Mouse (Mus musculus): Measurements from ENCODE around the gene Rasd1.
A peak's percentile ranks its signal among the peaks of the same experiment; 100 is the strongest.

Rasd1 gene

DNA sequence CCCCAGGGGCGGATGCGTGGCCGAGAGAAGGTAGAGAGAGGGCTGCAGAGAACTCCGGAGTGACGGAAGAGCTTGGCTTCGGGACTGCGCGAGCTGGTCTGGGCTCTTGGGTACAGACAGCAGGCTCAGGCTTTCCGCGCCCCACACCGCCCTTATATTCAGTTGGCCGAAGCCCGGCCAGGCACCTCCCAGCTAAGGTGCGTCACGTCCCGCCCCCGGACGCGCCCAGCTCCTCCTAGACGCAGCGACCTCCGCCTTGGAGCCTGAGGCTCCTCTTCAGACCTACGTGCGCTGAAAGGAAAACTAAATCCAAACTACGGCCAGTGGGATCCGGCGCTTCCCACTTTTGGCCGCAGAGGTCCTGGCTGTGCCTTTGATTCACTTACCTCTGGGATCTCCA, at the start of gene Rasd1:
TSS of gene Rasd1 (minus strand) at position 127 of the 400 bp plus-strand sequence.
- DNase-seq (ENCODE audit: low spot score in 2 of 2): peak in 1 of 2 experiments; percentile 59

DNA sequence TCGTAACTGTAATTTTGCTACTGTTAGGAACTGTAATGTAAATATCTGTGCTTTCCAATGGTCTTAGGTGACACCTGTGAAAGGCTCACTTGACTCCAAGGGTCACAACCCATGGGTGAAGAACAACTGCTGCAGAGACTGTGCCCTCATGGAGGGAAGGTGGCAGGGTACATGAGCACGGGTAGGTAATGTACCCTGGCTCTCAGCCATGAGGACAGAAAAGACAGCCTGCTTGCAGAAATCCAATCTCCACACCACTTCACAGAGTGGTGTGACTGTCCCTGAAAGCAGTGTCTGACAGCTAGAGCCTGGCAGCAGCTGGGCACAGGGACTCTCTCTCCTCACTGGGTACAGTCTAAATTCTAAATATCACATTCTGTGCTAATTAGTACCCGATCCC, 46.8 kb upstream of the Rasd1 start:
- no peak for DNase-seq (ENCODE audit: low spot score in 2 of 2)

GRCm38 (mm10) chr11:60009451-60009850, 44.7 kb upstream of the Rasd1 start:
- DNase-seq (ENCODE audit: low spot score in 2 of 2): no peak

GRCm38 (mm10) chr11:60005866-60006265, 41.1 kb upstream of the Rasd1 start:
- no peak for DNase-seq (ENCODE audit: low spot score in 2 of 2)

DNA sequence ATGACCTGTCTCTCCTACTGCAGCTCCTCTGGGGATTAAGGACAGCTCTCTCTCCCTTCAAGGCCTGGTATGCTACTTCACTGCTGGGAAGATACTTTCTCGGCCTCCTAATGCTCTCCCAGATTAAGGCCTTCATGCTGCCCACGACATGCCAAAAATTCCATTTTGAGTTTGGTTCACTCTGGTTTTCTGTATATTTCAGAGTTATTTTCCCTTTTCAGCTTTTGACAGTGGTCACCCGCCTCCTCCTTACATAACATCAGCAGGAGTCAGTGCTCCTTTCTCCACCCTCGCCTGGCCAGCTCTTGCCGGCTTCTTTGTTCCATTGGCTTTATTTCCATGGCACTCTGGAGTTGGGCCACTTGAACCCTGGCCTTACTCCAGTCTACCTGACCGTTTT, 40.0 kb upstream of the Rasd1 start:
- DNase-seq (ENCODE audit: low spot score in 2 of 2): peak in 1 of 2 experiments; percentile 36

DNA sequence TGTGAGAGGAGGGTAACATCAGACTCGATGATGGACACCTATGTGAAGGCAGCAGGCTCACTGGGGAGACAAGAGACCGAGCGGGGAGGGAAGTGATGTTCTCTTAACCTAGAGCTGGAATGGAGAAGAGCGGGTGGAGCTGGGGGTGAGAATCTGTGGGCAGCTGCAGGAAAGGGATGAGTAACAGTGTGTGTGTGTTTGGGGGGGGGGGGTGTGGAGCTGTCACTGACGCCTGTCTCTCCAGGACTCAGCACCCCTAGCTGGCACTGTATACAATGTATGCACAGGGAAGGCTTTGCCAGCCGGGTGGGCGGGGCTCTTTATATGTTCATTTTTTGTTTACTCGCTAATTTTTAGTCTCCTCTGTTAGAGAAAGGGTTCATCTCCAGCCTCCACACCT, 39.1 kb upstream of the Rasd1 start:
- peak in 1 of 2 experiments; percentile 49 for DNase-seq (ENCODE audit: low spot score in 2 of 2)

DNA sequence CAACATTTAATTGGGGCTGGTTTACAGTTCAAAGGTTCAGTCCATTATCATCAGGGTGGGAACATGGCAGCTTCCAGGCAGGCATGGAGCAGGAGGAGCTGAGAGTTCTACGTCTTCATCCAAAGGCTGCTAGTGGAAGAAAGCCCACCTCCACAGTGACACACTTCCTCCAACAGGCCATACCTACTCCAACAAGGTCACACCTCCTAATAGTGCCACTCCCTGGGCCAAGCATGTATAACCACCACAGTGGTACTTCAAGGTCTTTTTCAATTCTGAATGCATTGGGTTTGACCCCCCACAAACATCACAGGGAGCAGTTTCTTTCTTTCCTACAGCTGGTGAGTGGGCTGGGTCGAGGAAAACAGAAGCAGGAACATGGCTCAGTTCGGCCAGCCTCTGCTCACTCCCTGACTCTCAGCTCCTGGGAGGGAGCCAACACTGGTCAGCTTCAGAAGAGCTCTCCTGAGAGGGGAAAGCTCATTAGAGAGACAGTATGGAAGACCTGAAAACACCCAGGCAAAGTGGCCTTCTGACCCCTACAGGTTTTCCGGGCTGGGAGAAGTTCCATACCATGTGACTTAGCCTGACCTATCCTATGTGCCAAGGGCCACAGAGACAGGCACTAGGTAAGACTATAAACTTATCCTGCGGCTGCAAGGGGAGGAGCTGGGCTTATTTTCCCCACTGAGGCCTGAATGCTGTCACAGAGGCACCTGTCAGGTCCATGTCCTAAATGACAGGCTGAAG, 36.7 kb upstream of the Rasd1 start:
- DNase-seq (ENCODE audit: low spot score in 2 of 2): no peak

DNA sequence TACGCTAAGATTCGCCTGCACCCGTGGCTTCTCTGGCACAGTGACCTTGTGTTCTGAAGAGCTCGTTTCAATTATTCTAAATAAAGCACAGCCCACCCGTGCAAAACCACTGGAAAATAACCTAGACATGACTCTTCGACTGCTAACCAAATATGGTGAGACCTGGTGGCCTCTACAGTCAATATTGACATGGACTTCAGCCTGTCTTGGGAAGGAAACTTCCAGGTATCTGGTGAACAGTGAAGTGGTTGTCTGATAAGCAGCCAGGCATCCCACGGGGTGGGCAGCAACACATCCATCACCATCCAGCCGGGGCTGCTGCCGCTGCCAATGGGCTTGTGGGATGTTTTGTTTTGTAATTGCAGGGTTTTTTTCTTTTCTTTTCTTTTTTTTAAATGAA, 29.6 kb upstream of the Rasd1 start:
- no peak for DNase-seq (ENCODE audit: low spot score in 2 of 2)

DNA sequence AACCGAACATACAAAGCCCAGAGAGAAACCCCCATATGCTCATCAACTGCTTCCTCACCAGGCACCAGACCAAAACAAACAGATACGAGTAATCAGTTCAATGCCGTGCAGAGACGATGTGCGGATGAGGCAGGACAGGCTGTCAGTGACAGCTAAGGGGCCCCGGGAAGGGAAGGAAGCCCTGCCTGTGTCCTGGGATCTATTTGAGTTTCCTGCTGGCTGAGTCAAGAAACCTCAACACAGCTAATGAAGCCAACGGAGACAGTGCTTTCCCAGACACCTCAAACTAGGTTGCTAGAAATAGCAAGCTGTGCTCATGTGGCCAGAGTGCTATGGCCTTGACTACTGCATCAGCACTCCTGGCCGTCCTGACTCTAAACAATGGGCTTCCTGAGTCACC, 26.6 kb upstream of the Rasd1 start:
- DNase-seq (ENCODE audit: low spot score in 2 of 2): no peak

DNA sequence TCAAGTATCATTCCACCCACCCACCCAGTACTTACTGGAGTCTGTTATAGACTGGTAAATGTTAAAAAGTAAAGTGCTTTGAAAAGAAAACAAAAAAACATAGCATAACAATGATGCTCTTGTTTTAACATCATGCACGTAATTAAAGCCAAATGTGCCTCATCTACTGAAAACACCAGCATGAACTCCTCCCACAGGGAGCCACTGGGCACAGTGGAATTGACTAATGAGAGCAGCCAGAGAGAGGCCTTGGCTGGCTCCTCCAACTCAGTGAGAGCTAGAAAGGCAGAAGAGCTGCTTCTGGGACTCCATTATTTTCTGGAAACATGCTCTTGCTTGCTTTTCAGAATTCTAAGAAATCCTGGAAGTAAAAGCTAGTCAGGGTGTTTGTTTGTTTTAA, 24.7 kb upstream of the Rasd1 start:
- no peak for DNase-seq (ENCODE audit: low spot score in 2 of 2)

- no peak for DNase-seq (ENCODE audit: low spot score in 2 of 2)
Observed at GRCm38 (mm10) chr11:59977831-59978230, 13.1 kb upstream of the Rasd1 start.

- DNase-seq (ENCODE audit: low spot score in 2 of 2): no peak
Observed at GRCm38 (mm10) chr11:59975241-59975640, 10.5 kb upstream of the Rasd1 start.

- no peak for DNase-seq (ENCODE audit: low spot score in 2 of 2)
Observed at GRCm38 (mm10) chr11:59973389-59973788, 8.6 kb upstream of the Rasd1 start.

DNA sequence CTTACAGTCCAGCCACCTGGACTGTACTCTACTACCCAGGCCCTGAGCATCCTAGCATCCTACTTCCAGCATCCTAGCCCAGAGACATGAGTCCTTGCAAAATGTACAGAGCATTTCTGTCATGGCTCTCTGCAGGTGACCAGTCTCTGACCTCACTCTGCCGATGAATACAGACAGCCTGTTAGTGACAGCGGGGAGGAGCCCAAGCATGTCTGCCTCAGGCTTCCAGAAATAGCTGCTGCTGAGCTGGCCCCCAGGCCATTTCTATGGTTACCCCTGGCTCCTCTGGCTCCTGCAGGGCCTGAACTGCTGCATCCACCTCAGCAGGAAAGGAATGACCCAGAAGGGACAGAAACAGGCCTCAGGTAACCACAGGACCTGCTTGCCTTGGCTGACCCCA, 6.9 kb upstream of the Rasd1 start:
- no peak for DNase-seq (ENCODE audit: low spot score in 2 of 2)

- DNase-seq (ENCODE audit: low spot score in 2 of 2): no peak
Observed at GRCm38 (mm10) chr11:59970780-59971179, 6.0 kb upstream of the Rasd1 start.

DNA sequence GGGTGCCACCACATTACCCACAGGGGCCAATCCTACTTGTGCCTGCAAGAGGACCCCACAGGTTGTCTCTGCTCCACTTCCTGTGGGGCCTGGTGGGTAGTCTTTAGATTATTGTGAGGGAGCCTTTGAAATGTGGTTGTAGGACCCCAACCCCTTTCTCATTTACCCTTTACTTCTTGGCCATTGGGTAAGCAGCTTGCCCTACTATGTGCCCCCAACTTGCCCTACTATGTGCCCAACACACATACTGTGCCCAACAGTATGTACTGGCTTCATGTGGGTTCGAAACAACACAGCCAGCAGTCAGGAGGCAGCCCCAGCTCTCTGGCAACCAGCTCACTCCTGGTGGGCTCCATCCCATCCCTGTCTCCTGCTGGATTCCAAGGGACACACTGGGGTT, 3.0 kb upstream of the Rasd1 start:
- DNase-seq (ENCODE audit: low spot score in 2 of 2): no peak

GRCm38 (mm10) chr11:59966102-59966483, 1.3 kb upstream of the Rasd1 start:
- DNase-seq (ENCODE audit: low spot score in 2 of 2): no peak

DNA sequence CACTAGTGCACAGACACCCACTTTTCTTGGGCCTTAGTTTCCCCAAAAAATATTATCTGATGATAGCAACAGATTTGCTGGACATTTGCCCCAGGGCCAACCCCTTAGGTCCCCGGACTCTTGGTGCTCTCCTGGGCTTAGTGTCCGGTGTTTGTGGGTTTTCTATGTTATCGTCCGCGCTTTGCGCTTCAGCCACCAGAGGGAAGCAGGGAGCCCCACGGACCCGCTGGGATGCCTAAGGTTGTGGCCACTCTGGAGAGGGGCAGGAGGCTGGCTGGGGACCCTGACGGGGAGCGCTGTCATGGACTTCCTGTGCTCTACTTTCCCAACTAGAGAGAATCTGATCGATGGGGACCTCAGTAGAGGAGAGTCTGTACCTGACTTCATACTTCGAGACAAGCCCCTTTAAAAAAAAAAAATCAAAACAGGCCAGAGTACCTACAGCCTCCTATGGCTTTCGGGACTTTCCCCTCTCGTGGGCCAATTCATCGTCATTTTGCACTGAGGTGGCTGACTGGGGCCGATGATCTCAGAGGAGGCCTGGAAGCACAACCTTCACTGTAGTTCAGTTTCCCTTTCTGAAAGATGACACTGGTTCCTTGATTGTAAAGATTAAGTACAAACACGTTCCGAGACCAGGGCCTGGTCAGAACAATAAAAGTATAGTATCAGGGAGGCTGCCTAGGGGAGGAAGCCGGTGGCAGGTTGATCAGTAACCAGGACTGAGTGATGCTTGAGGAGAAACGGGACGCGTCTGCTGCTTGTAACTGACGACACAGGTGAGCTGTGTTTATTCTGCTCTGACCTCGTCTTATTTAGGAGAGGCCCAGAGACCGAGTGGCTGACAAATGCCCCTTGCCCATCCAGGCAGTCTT, 720 bp upstream of the Rasd1 start:
- DNase-seq (ENCODE audit: low spot score in 2 of 2): peak in 1 of 2 experiments; percentile 83

DNA sequence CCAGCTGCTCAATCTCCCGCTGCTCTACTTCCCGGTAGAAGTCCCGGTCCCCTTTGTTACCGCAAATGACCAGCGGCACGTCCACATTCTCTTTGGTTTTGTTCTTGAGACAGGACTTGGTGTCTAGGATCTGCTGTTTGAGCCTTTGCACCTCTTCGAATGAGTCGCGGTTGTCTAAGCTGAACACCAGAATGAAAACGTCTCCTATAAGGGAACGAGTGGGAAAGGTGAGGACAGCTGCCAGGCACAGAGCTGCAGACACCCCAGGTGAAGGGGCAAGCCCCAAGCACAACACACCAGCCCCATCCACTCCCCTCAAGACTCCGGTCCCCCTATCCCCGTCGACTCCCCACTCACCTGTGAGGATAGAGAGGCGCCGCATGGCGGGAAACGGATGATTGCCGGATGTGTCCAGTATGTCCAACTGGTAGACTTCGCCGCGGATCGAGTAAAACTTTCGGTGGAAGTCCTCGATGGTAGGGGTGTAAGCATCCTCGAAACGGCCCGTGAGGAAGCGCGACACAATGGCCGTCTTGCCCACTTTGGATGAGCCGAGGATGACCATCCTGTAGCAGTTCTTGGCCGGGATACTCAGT, 483 bp downstream of the Rasd1 start:
- DNase-seq (ENCODE audit: low spot score in 2 of 2): no peak

GRCm38 (mm10) chr11:59963364-59964162, 1.2 kb downstream of the Rasd1 start:
- no peak for DNase-seq (ENCODE audit: low spot score in 2 of 2)

DNA sequence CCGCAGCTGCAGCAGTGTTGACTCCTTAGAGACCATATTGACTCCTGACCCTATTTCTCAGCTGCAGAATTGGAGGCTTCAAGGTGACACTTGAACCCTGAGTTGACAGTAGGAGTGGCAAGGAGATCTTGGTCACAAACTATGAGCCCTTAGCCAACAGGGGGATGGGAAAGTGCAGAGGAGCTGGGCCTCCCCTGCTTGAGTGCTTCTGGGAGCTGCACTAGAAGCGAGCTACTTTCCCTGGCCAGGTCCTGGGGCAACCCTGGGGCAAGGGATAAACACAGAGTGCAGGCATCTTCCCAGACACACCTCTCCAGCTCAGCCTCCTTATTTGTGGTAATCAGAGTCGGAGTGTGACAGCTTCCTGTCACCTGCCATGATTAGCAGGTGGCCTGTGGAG, 2.2 kb downstream of the Rasd1 start:
- no peak for DNase-seq (ENCODE audit: low spot score in 2 of 2)

- no peak for DNase-seq (ENCODE audit: low spot score in 2 of 2)
Observed at GRCm38 (mm10) chr11:59961338-59961875, 3.3 kb downstream of the Rasd1 start.

All from left cerebral cortex, adult 9 months (tissue).